ENCODE assay signal across 11 mouse cellular contexts in genomic region chr5:125067673-125068072, GRCm38 (mm10).
DNase-seq lines count a peak whose midpoint lies in the region; ATAC-seq lines count a peak whose summit lies in the region.
"Had no signal": no experiment of that assay in that cellular context is flagged by ENCODE, and none has a peak within 500 bp of the region (broad histone marks: within the 10 kb centered on the region; RNA-seq: fewer than 3 reads in every experiment).

No protein-coding gene starts in this region.

- H3K27me3 ChIP-seq in embryonic facial prominence, embryonic 12.5 days, result no peaks in the 10 kb centered on the region
- no peaks in the 10 kb centered on the region for H3K27me3 ChIP-seq in embryonic facial prominence, embryonic 10.5 days (replicated peaks; ENCODE audit: low read depth, poor library complexity, severe bottlenecking)
- no peaks in the 10 kb centered on the region for H3K27me3 ChIP-seq in midbrain, embryonic 10.5 days (ENCODE audit: low read depth, poor library complexity, severe bottlenecking)
- no peaks in the 10 kb centered on the region for H3K27me3 ChIP-seq in midbrain, embryonic 11.5 days (ENCODE audit: control insufficient read depth, insufficient read depth, low read length)
- no peaks in the 10 kb centered on the region for H3K27me3 ChIP-seq in neural tube, embryonic 12.5 days (replicated peaks)
- H3K27me3 ChIP-seq: heart, embryonic 15.5 days; lung, embryonic 15.5 days had no signal

- 0 out of 2 replicates have a peak overlapping the region, but pooled peaks have one; percentile 82 for H3K27ac ChIP-seq in embryonic facial prominence, embryonic 12.5 days
- H3K27ac ChIP-seq in embryonic facial prominence, embryonic 10.5 days (replicated peaks), result no peak overlapping the region
- H3K27ac ChIP-seq in midbrain, embryonic 10.5 days (replicated peaks), result peak overlapping the region; percentile 2; the same call in 1 of the 2 replicates
- H3K27ac ChIP-seq in midbrain, embryonic 11.5 days (ENCODE audit: low read depth, low read length), result no peak overlapping the region
- H3K27ac ChIP-seq in neural tube, embryonic 12.5 days, result peak overlapping the region; percentile 82
- H3K27ac ChIP-seq: heart, embryonic 15.5 days; lung, embryonic 15.5 days had no signal

- DNase-seq in embryonic facial prominence, embryonic 10.5 days (ENCODE audit: low spot score), result no peak
- DNase-seq in midbrain, embryonic 10.5 days (ENCODE audit: low spot score), result no peak
- DNase-seq in midbrain, embryonic 11.5 days (ENCODE audit: low spot score, missing footprints), result no peak
- DNase-seq in kidney, postnatal 10 days, result peak; percentile 57
- DNase-seq in urinary bladder, postnatal 25 days (ENCODE audit: low spot score), result no peak

- peaks cover 79% of the 10 kb centered on the region for H3K36me3 ChIP-seq in embryonic facial prominence, embryonic 12.5 days
- H3K36me3 ChIP-seq in embryonic facial prominence, embryonic 10.5 days (replicated peaks), result peaks cover 98% of the 10 kb centered on the region
- peaks cover 91% of the 10 kb centered on the region for H3K36me3 ChIP-seq in midbrain, embryonic 10.5 days
- H3K36me3 ChIP-seq in midbrain, embryonic 11.5 days (ENCODE audit: control insufficient read depth, insufficient read depth, low read length), result peaks cover 9% of the 10 kb centered on the region
- H3K36me3 ChIP-seq in neural tube, embryonic 12.5 days, result peaks cover 48% of the 10 kb centered on the region

- 92% methylated on average over 14 of the region's 14 CpGs for WGBS in embryonic facial prominence, embryonic 12.5 days
- WGBS in embryonic facial prominence, embryonic 10.5 days, result 92% methylated on average over 14 of the region's 14 CpGs
- WGBS in midbrain, embryonic 10.5 days, result 94% methylated on average over 14 of the region's 14 CpGs
- WGBS in midbrain, embryonic 11.5 days, result 89% methylated on average over 14 of the region's 14 CpGs
- 58% methylated on average over 14 of the region's 14 CpGs for WGBS in neural tube, embryonic 12.5 days

- no peaks in the 10 kb centered on the region for H3K9me3 ChIP-seq in embryonic facial prominence, embryonic 12.5 days
- H3K9me3 ChIP-seq in embryonic facial prominence, embryonic 10.5 days, result no peaks in the 10 kb centered on the region
- no peaks in the 10 kb centered on the region for H3K9me3 ChIP-seq in midbrain, embryonic 10.5 days (replicated peaks)
- H3K9me3 ChIP-seq in midbrain, embryonic 11.5 days (ENCODE audit: control insufficient read depth, low read length), result no peaks in the 10 kb centered on the region
- H3K9me3 ChIP-seq in neural tube, embryonic 12.5 days, result no peaks in the 10 kb centered on the region
- H3K9me3 ChIP-seq: heart, embryonic 15.5 days; lung, embryonic 15.5 days had no signal

- no peak overlapping the region for H3K9ac ChIP-seq in embryonic facial prominence, embryonic 12.5 days
- no peak overlapping the region for H3K9ac ChIP-seq in midbrain, embryonic 11.5 days (ENCODE audit: low read length)
- H3K9ac ChIP-seq in neural tube, embryonic 12.5 days, result no peak overlapping the region
- H3K9ac ChIP-seq: heart, embryonic 15.5 days; lung, embryonic 15.5 days had no signal

- H3K4me3 ChIP-seq in embryonic facial prominence, embryonic 12.5 days, result no peak overlapping the region
- no peak overlapping the region for H3K4me3 ChIP-seq in embryonic facial prominence, embryonic 10.5 days
- H3K4me3 ChIP-seq in midbrain, embryonic 10.5 days, result no peak overlapping the region
- no peak overlapping the region for H3K4me3 ChIP-seq in midbrain, embryonic 11.5 days (ENCODE audit: low read depth, low read length)
- no peak overlapping the region for H3K4me3 ChIP-seq in neural tube, embryonic 12.5 days
- H3K4me3 ChIP-seq: gastrocnemius, adult 2 months; heart, embryonic 15.5 days; lung, embryonic 15.5 days had no signal

- peaks cover 37% of the 10 kb centered on the region for H3K4me1 ChIP-seq in embryonic facial prominence, embryonic 12.5 days
- peaks cover 39% of the 10 kb centered on the region for H3K4me1 ChIP-seq in embryonic facial prominence, embryonic 10.5 days
- H3K4me1 ChIP-seq in midbrain, embryonic 10.5 days, result peaks cover 30% of the 10 kb centered on the region
- H3K4me1 ChIP-seq in midbrain, embryonic 11.5 days (ENCODE audit: control insufficient read depth, insufficient read depth, low read length), result no peaks in the 10 kb centered on the region
- H3K4me1 ChIP-seq in neural tube, embryonic 12.5 days, result peaks cover 68% of the 10 kb centered on the region

- ATAC-seq in embryonic facial prominence, embryonic 12.5 days (ENCODE audit: insufficient number of reproducible peaks, insufficient read depth, low FRiP score, low TSS enrichment), result no peak
- ATAC-seq in midbrain, embryonic 11.5 days (ENCODE audit: low FRiP score), result no peak
- ATAC-seq in neural tube, embryonic 12.5 days (ENCODE audit: low FRiP score, low read depth), result no peak
- no peak for ATAC-seq in granulocyte monocyte progenitor cell, adult 5-6 weeks (replicated peaks; ENCODE audit: poor library complexity, severe bottlenecking)

- no peak overlapping the region for H3K4me2 ChIP-seq in embryonic facial prominence, embryonic 12.5 days (replicated peaks)
- H3K4me2 ChIP-seq in midbrain, embryonic 11.5 days, result no peak overlapping the region
- H3K4me2 ChIP-seq in neural tube, embryonic 12.5 days (replicated peaks), result no peak overlapping the region
- H3K4me2 ChIP-seq: heart, embryonic 15.5 days; lung, embryonic 15.5 days had no signal

Comparison
In these comparisons a context has a peak if more than half of its experiments do, and no peak if none do; other contexts are left out.
1. H3K27ac ChIP-seq: peak in embryonic facial prominence, embryonic 12.5 days (single experiment), midbrain, embryonic 10.5 days (single experiment) and neural tube, embryonic 12.5 days (single experiment); none in embryonic facial prominence, embryonic 10.5 days (single experiment) and midbrain, embryonic 11.5 days (single experiment).